In the genomic region with DNA sequence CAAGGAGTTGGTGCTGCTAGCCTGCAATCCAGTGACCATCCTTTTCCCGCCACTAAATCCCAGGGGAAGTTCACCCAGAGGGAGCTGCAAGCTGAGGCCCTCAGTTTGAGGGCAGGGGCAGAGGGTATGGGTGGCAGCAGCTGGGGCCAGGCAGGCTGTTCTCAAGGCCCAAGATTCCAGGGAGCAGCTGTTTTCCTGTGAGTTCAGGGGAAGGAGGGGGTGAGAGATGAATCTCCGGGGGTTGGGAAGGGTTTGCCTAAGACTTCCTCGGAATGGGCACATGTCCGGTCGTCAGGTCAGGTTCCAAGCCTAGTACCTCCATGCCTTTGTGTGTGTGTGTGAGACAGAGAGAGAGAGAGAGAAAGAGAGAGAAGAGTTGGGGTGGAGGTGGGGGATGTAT, we compare ENCODE assay signal across 8 mouse cellular contexts. TPM values are rescaled to one million over a fixed set of nuclear protein-coding genes. Genes with fewer than 3 reads are reported as not detected.
DNase-seq lines count a peak whose midpoint lies in the region; ATAC-seq and TF ChIP-seq lines count a peak whose summit lies in the region.

No protein-coding gene starts in this region.

- peak; percentile 18; the same call in 1 of the 2 replicates for ATAC-seq in lung, embryonic 14.5 days (ENCODE audit: insufficient read depth)
- no peak for ATAC-seq in forebrain, embryonic 13.5 days
- 0 out of 2 replicates have a peak, but pooled peaks have one; percentile 13 for ATAC-seq in limb, embryonic 15.5 days (ENCODE audit: insufficient number of reproducible peaks, low FRiP score, low TSS enrichment, low read depth)
- peak; percentile 20; the same call in 1 of the 2 replicates for ATAC-seq in stomach, embryonic 14.5 days (ENCODE audit: insufficient number of reproducible peaks, insufficient read depth, low FRiP score, low read depth)
- no peak for ATAC-seq in erythroblast, adult 5-6 weeks (replicated peaks; ENCODE audit: low FRiP score, poor library complexity, severe bottlenecking)

- H3K27me3 ChIP-seq in lung, embryonic 14.5 days (ENCODE audit: insufficient read depth, low read length), result no peaks in the 10 kb centered on the region
- H3K27me3 ChIP-seq in forebrain, embryonic 13.5 days, result peaks cover 48% of the 10 kb centered on the region
- H3K27me3 ChIP-seq in limb, embryonic 15.5 days, result 0 out of 2 replicates have a peak, but pooled peaks cover 7% of the 10 kb centered on the region
- no peaks in the 10 kb centered on the region for H3K27me3 ChIP-seq in stomach, embryonic 14.5 days (ENCODE audit: control insufficient read depth, insufficient read depth, low read length)

- 6% methylated on average over 5 of the region's 5 CpGs for WGBS in lung, embryonic 14.5 days
- 9% methylated on average over 5 of the region's 5 CpGs for WGBS in forebrain, embryonic 13.5 days
- WGBS in limb, embryonic 15.5 days, result 6% methylated on average over 5 of the region's 5 CpGs
- 5% methylated on average over 5 of the region's 5 CpGs for WGBS in stomach, embryonic 14.5 days

- H3K9me3 ChIP-seq in lung, embryonic 14.5 days (ENCODE audit: low read depth, low read length), result no peaks in the 10 kb centered on the region
- H3K9me3 ChIP-seq in forebrain, embryonic 13.5 days (replicated peaks), result no peaks in the 10 kb centered on the region
- no peaks in the 10 kb centered on the region for H3K9me3 ChIP-seq in limb, embryonic 15.5 days
- H3K9me3 ChIP-seq in stomach, embryonic 14.5 days (ENCODE audit: control insufficient read depth, low read depth, low read length), result no peaks in the 10 kb centered on the region

- H3K4me3 ChIP-seq in lung, embryonic 14.5 days (ENCODE audit: low read depth, low read length), result peak overlapping the region; percentile 23; the same call in 1 of the 2 replicates
- H3K4me3 ChIP-seq in forebrain, embryonic 13.5 days, result no peak overlapping the region
- H3K4me3 ChIP-seq in limb, embryonic 15.5 days, result peak overlapping the region; percentile 40
- H3K4me3 ChIP-seq in stomach, embryonic 14.5 days (ENCODE audit: low read depth, low read length), result peak overlapping the region; percentile 5; the same call in 1 of the 2 replicates

- no peak overlapping the region for H3K9ac ChIP-seq in lung, embryonic 14.5 days
- H3K9ac ChIP-seq in forebrain, embryonic 13.5 days, result no peak overlapping the region
- H3K9ac ChIP-seq in limb, embryonic 15.5 days, result no peak overlapping the region
- H3K9ac ChIP-seq in stomach, embryonic 14.5 days (replicated peaks; ENCODE audit: low read depth, low read length), result no peak overlapping the region

- no peak for TF ChIP-seq CTCF in lung, embryonic 14.5 days (IDR thresholded peaks at IDR 0.05; ENCODE audit: low read depth)

- peaks cover 5% of the 10 kb centered on the region; the same call in 1 of the 2 replicates for H3K4me1 ChIP-seq in lung, embryonic 14.5 days (ENCODE audit: insufficient read depth)
- peaks cover 13% of the 10 kb centered on the region for H3K4me1 ChIP-seq in forebrain, embryonic 13.5 days
- peaks cover 12% of the 10 kb centered on the region for H3K4me1 ChIP-seq in limb, embryonic 15.5 days
- peaks cover 11% of the 10 kb centered on the region; the same call in 1 of the 2 replicates for H3K4me1 ChIP-seq in stomach, embryonic 14.5 days (ENCODE audit: control insufficient read depth, insufficient read depth, low read length)

- H3K27ac ChIP-seq in lung, embryonic 14.5 days (ENCODE audit: low read depth), result no peak overlapping the region; the same call in 1 of the 2 replicates
- H3K27ac ChIP-seq in forebrain, embryonic 13.5 days, result no peak overlapping the region
- H3K27ac ChIP-seq in limb, embryonic 15.5 days, result no peak overlapping the region
- H3K27ac ChIP-seq in stomach, embryonic 14.5 days (ENCODE audit: low read length), result no peak overlapping the region

- H3K4me2 ChIP-seq in lung, embryonic 14.5 days, result peak overlapping the region; percentile 63
- peak overlapping the region; percentile 54 for H3K4me2 ChIP-seq in forebrain, embryonic 13.5 days
- H3K4me2 ChIP-seq in limb, embryonic 15.5 days, result peak overlapping the region; percentile 77
- peak overlapping the region; percentile 46 for H3K4me2 ChIP-seq in stomach, embryonic 14.5 days (replicated peaks; ENCODE audit: low read depth, low read length)

- peak; percentile 15 for DNase-seq in lung, embryonic 14.5 days
- DNase-seq in lung, postnatal 36 days, result no peak
- DNase-seq in left cerebral cortex, adult 8-10 months (ENCODE audit: low spot score in 2 of 2), result no peak
- no peak for DNase-seq in cerebellum, adult 18-20 months

- H3K36me3 ChIP-seq in lung, embryonic 14.5 days (ENCODE audit: insufficient read depth), result peaks cover 22% of the 10 kb centered on the region
- H3K36me3 ChIP-seq in forebrain, embryonic 13.5 days (ENCODE audit: poor library complexity, severe bottlenecking), result peaks cover 33% of the 10 kb centered on the region
- H3K36me3 ChIP-seq in limb, embryonic 15.5 days, result peaks cover 24% of the 10 kb centered on the region
- peaks cover 8% of the 10 kb centered on the region for H3K36me3 ChIP-seq in stomach, embryonic 14.5 days (ENCODE audit: control insufficient read depth, insufficient read depth, low read length)

RNA-seq across cellular contexts. Expression of a gene that starts 13.1 kb away (rescaled TPM):
- 14.6 and 14.8 TPM in 2 replicates for polyA plus RNA-seq in lung, embryonic 14.5 days (2014; fragmentation: Nextera tagmentation; extraction: Ambion mirVana)
- 2.4 and 3.3 TPM in 2 replicates for polyA plus RNA-seq in forebrain, embryonic 13.5 days (2015; fragmentation: Nextera tagmentation; extraction: Ambion mirVana)
- 10.3 and 10.8 TPM in 2 replicates for polyA plus RNA-seq in limb, embryonic 15.5 days (2015; fragmentation: Nextera tagmentation; extraction: Ambion mirVana)
- polyA plus RNA-seq in stomach, embryonic 14.5 days (2014; fragmentation: Nextera tagmentation; extraction: Ambion mirVana), result 8.7 and 9.1 TPM in 2 replicates
- 10 to 100 TPM; 10.2 to 13.5 (median 11.1) TPM for total RNA-seq in left cerebral cortex, adult 8-10 months (2022)
- not detected in 2 replicates for total RNA-seq in erythroblast, adult 5-6 weeks (2015; ENCODE audit: low replicate concordance)
- total RNA-seq in erythroblast, adult 5-6 weeks (2017; ENCODE audit: low replicate concordance), result not detected in 2 replicates

RNA-seq across cellular contexts. Expression of a gene that starts 39.3 kb away (rescaled TPM):
- polyA plus RNA-seq in lung, embryonic 14.5 days (2014; fragmentation: Nextera tagmentation; extraction: Ambion mirVana), result 31.5 and 34.3 TPM in 2 replicates
- polyA plus RNA-seq in forebrain, embryonic 13.5 days (2015; fragmentation: Nextera tagmentation; extraction: Ambion mirVana), result 39.2 and 44.8 TPM in 2 replicates
- polyA plus RNA-seq in limb, embryonic 15.5 days (2015; fragmentation: Nextera tagmentation; extraction: Ambion mirVana), result 27.2 and 34.7 TPM in 2 replicates
- polyA plus RNA-seq in stomach, embryonic 14.5 days (2014; fragmentation: Nextera tagmentation; extraction: Ambion mirVana), result 32.5 and 35.3 TPM in 2 replicates
- 10 to 100 TPM; 30.7 to 36.4 (median 32.0) TPM for total RNA-seq in left cerebral cortex, adult 8-10 months (2022)
- total RNA-seq in erythroblast, adult 5-6 weeks (2015; ENCODE audit: low replicate concordance), result 32.0 and 32.9 TPM in 2 replicates
- total RNA-seq in erythroblast, adult 5-6 weeks (2017; ENCODE audit: low replicate concordance), result 47.7 and 77.6 TPM in 2 replicates

Comparison
In these comparisons a context has a peak if more than half of its experiments do, and no peak if none do; other contexts are left out.
1. ATAC-seq: peak in lung, embryonic 14.5 days (single experiment), limb, embryonic 15.5 days (single experiment) and stomach, embryonic 14.5 days (single experiment); none in forebrain, embryonic 13.5 days (single experiment) and erythroblast, adult 5-6 weeks (single experiment).
2. Peak in every context shown above with its lines, with median percentiles within 50 percentile points of each other: H3K4me2 ChIP-seq.